ENCODE assay signal across 11 mouse cellular contexts in genomic region chr11:30231336-30231735, GRCm38 (mm10). TPM values are rescaled to one million over a fixed set of nuclear protein-coding genes. Genes with fewer than 3 reads are reported as not detected.
DNase-seq lines count a peak whose midpoint lies in the region; ATAC-seq and TF ChIP-seq lines count a peak whose summit lies in the region.
"Had no signal": no experiment of that assay in that cellular context is flagged by ENCODE, and none has a peak within 500 bp of the region (broad histone marks: within the 10 kb centered on the region; RNA-seq: fewer than 3 reads in every experiment).

No protein-coding gene starts in this region.

- no peak for TF ChIP-seq CTCF in gastrocnemius, adult 2 months (IDR thresholded peaks at IDR 0.05)
- TF ChIP-seq CTCF in lung, postnatal 0 days (IDR thresholded peaks at IDR 0.05): no peak

- H3K9me3 ChIP-seq in intestine, embryonic 14.5 days (ENCODE audit: control insufficient read depth, low read length): no peaks in the 10 kb centered on the region
- H3K9me3 ChIP-seq in intestine, embryonic 15.5 days: no peaks in the 10 kb centered on the region
- H3K9me3 ChIP-seq in lung, postnatal 0 days (ENCODE audit: low read length): no peaks in the 10 kb centered on the region
- H3K9me3 ChIP-seq: midbrain, embryonic 13.5 days had no signal

- no peak overlapping the region; the same call in 1 of the 2 replicates for H3K4me3 ChIP-seq in gastrocnemius, adult 2 months
- H3K4me3 ChIP-seq in intestine, embryonic 14.5 days (ENCODE audit: low read depth, low read length): no peak overlapping the region
- no peak overlapping the region for H3K4me3 ChIP-seq in intestine, embryonic 15.5 days (replicated peaks)
- H3K4me3 ChIP-seq in lung, postnatal 0 days (ENCODE audit: low read depth, low read length): no peak overlapping the region
- H3K4me3 ChIP-seq: midbrain, embryonic 13.5 days had no signal

- H3K36me3 ChIP-seq in intestine, embryonic 14.5 days (ENCODE audit: control insufficient read depth, insufficient read depth, low read length): no peaks in the 10 kb centered on the region
- H3K36me3 ChIP-seq in intestine, embryonic 15.5 days: no peaks in the 10 kb centered on the region
- H3K36me3 ChIP-seq in lung, postnatal 0 days (ENCODE audit: insufficient read depth, low read length): no peaks in the 10 kb centered on the region

- H3K4me1 ChIP-seq in intestine, embryonic 14.5 days (replicated peaks; ENCODE audit: control insufficient read depth, insufficient read depth, low read length): peaks cover 22% of the 10 kb centered on the region
- H3K4me1 ChIP-seq in intestine, embryonic 15.5 days (replicated peaks): peaks cover 19% of the 10 kb centered on the region
- H3K4me1 ChIP-seq in lung, postnatal 0 days (ENCODE audit: insufficient read depth, low read depth, low read length): peaks cover 30% of the 10 kb centered on the region

- peak overlapping the region; percentile 29; the same call in 1 of the 2 replicates for H3K27ac ChIP-seq in gastrocnemius, adult 2 months
- H3K27ac ChIP-seq in intestine, embryonic 14.5 days (ENCODE audit: low read depth): peak overlapping the region; percentile 44; the same call in 1 of the 2 replicates
- H3K27ac ChIP-seq in intestine, embryonic 15.5 days: no peak overlapping the region
- no peak overlapping the region for H3K27ac ChIP-seq in lung, postnatal 0 days (ENCODE audit: low read length)
- H3K27ac ChIP-seq: hindbrain, embryonic 14.5 days; midbrain, embryonic 13.5 days had no signal

- no peak overlapping the region for H3K4me2 ChIP-seq in intestine, embryonic 14.5 days (ENCODE audit: low read length)
- no peak overlapping the region for H3K4me2 ChIP-seq in intestine, embryonic 15.5 days (replicated peaks)
- 0 out of 2 replicates have a peak overlapping the region, but pooled peaks have one; percentile 1 for H3K4me2 ChIP-seq in lung, postnatal 0 days (replicated peaks; ENCODE audit: low read depth, low read length)
- H3K4me2 ChIP-seq: hindbrain, embryonic 14.5 days; midbrain, embryonic 13.5 days had no signal

- no peak for ATAC-seq in intestine, embryonic 14.5 days (replicated peaks; ENCODE audit: low FRiP score, low TSS enrichment, low read depth)
- no peak for ATAC-seq in intestine, embryonic 15.5 days
- no peak for ATAC-seq in lung, postnatal 0 days
- ATAC-seq: midbrain, embryonic 13.5 days had no signal

- H3K9ac ChIP-seq in intestine, embryonic 14.5 days (ENCODE audit: low read length): no peak overlapping the region
- no peak overlapping the region for H3K9ac ChIP-seq in intestine, embryonic 15.5 days
- H3K9ac ChIP-seq in lung, postnatal 0 days (replicated peaks; ENCODE audit: low read depth): no peak overlapping the region
- H3K9ac ChIP-seq: hindbrain, embryonic 14.5 days; midbrain, embryonic 13.5 days had no signal

- WGBS in intestine, embryonic 14.5 days: 74% methylated on average over 3 of the region's 3 CpGs
- 71% methylated on average over 3 of the region's 3 CpGs for WGBS in intestine, embryonic 15.5 days
- WGBS in lung, postnatal 0 days: 48% methylated on average over 3 of the region's 3 CpGs

- H3K27me3 ChIP-seq in intestine, embryonic 14.5 days (replicated peaks; ENCODE audit: control insufficient read depth, insufficient read depth, low read length): no peaks in the 10 kb centered on the region
- H3K27me3 ChIP-seq in intestine, embryonic 15.5 days (replicated peaks): no peaks in the 10 kb centered on the region
- H3K27me3 ChIP-seq in lung, postnatal 0 days (replicated peaks; ENCODE audit: insufficient read depth, low read length): no peaks in the 10 kb centered on the region
- H3K27me3 ChIP-seq: midbrain, embryonic 13.5 days had no signal

- no peak for DNase-seq in gastrocnemius, adult 2 months
- no peak for DNase-seq in gastrocnemius, postnatal 4 days (ENCODE audit: low spot score in 2 of 2)
- no peak for DNase-seq in intestine, embryonic 14.5 days (ENCODE audit: low spot score)
- DNase-seq in lung, postnatal 0 days (ENCODE audit: low spot score): no peak
- DNase-seq in lung, postnatal 14 days: no peak
- no peak for DNase-seq in left cerebral cortex, postnatal 25 days (ENCODE audit: low spot score in 2 of 2)
- DNase-seq in adrenal gland, postnatal 10 days: no peak
- DNase-seq: thymus, postnatal 36 days had no signal

- intact Hi-C loops in gastrocnemius, adult 2 months (cut with DNase I): no loop called here
- intact Hi-C loops in left cerebral cortex, postnatal 25 days (cut with DNase I): loop anchor here (10.0 kb wide), 1 partner anchor 423 kb away; no protein-coding TSS in a partner anchor

- no peak for TF ChIP-seq EP300 in lung, postnatal 0 days (IDR thresholded peaks at IDR 0.05)

RNA-seq across cellular contexts. Expression of gene Sptbn1, which starts 36.6 kb away (rescaled TPM):
- total RNA-seq in gastrocnemius, adult 2 months (2021): 100 to 1,000 TPM; 112 to 141 TPM
- 100 to 1,000 TPM; 233 to 240 TPM for total RNA-seq in gastrocnemius, postnatal 4 days (2021)
- 129 and 131 TPM in 2 replicates for polyA plus RNA-seq in intestine, embryonic 14.5 days (2014; fragmentation: Nextera tagmentation; extraction: Ambion mirVana)
- 117 and 118 TPM in 2 replicates for polyA plus RNA-seq in intestine, embryonic 15.5 days (2015; fragmentation: Nextera tagmentation; extraction: Ambion mirVana)
- polyA plus RNA-seq in lung, postnatal 0 days (2015; fragmentation: Nextera tagmentation; extraction: Ambion mirVana): 220 and 256 TPM in 2 replicates
- total RNA-seq in left cerebral cortex, postnatal 25 days (2021): 100 to 1,000 TPM; 614 to 635 TPM
- 100 to 1,000 TPM; 262 to 303 TPM for total RNA-seq in adrenal gland, postnatal 10 days (2021)

Comparison
In these comparisons a context has a peak if more than half of its experiments do, and no peak if none do; other contexts are left out.
1. H3K27ac ChIP-seq: peak in gastrocnemius, adult 2 months (single experiment) and intestine, embryonic 14.5 days (single experiment); none in intestine, embryonic 15.5 days (single experiment) and lung, postnatal 0 days (single experiment).